Mouse (Mus musculus) spleen, adult 2 months (tissue): Measurements from ENCODE around the gene E2f4. TPM values are rescaled to one million over a fixed set of nuclear protein-coding genes. Genes with fewer than 3 reads are reported as not detected.
"Not testable (repeated sequence)": the region's sequence is repeated elsewhere in the genome, so short reads cannot be mapped to it uniquely, and the experiment has no call there.

Experiments used
- DNase-seq, 2 experiments: peaks; one replicate each; pipeline versions ENCODE4 v3.0.0 to v3.0.0-alpha.2; 2012 to 2021; ENCODE audit warnings: low spot score in 2 of 2, low read depth in 1 of 2
- H3K27ac ChIP-seq: fragments of 200-500 bp; 2 replicates; pipeline ENCODE4 v1.5.1; 2012; ENCODE audit warnings: low read length, inconsistent platforms; ENCODE audit not compliant: insufficient read depth
- H3K27me3 ChIP-seq: fragments of 200-500 bp; 2 replicates; pipeline ENCODE4 v1.6.1; 2012; ENCODE audit warnings: mild to moderate bottlenecking, moderate library complexity, low read length, inconsistent platforms; ENCODE audit not compliant: control insufficient read depth, insufficient read depth
- H3K36me3 ChIP-seq: fragments of 200-500 bp; 2 replicates; pipeline ENCODE4 v1.6.1; 2012; ENCODE audit warnings: mild to moderate bottlenecking, low read length, inconsistent platforms; ENCODE audit not compliant: control insufficient read depth, insufficient read depth
- H3K4me1 ChIP-seq: fragments of 200-500 bp; 2 replicates; pipeline ENCODE4 v1.6.1; 2011; ENCODE audit warnings: inconsistent platforms; ENCODE audit not compliant: control insufficient read depth, insufficient read depth, insufficient read length
- H3K4me3 ChIP-seq: fragments of 200-500 bp; 2 replicates; pipeline ENCODE4 v1.5.1; 2011; ENCODE audit warnings: mild to moderate bottlenecking, inconsistent platforms; ENCODE audit not compliant: insufficient read depth, insufficient read length; ENCODE audit errors: extremely low read depth
- CTCF ChIP-seq: fragments of 200-500 bp; IDR thresholded peaks from 2 replicates; pipeline ENCODE4 v1.5.1; 2011; ENCODE audit warnings: mild to moderate bottlenecking, inconsistent platforms; ENCODE audit not compliant: insufficient read depth, insufficient read length, insufficient replicate concordance; ENCODE audit errors: extremely low read depth
- POLR2A ChIP-seq: fragments of 200-500 bp; IDR thresholded peaks from 2 replicates; pipeline ENCODE4 v1.6.1; 2011; ENCODE audit warnings: low read depth, low read length, inconsistent platforms
- WGBS: fragments of 180-500 bp; shearing (Covaris S2); methylation state at CpG from one replicate; pipeline ENCODE4 v1.1.7; 2018; 5-methylcytosine and 5-hydroxymethylcytosine counted together
- polyA plus RNA-seq: library from polyadenylated mRNA; depleted of rRNA; stranded (reverse); fragments of >200 nt; gene quantifications from 2 replicates; pipeline ENCODE4 v1.2.3, GENCODE M21; 2012

The E2f4 gene
- polyA plus RNA-seq, 1 experiment: 165 TPM

- H3K27me3 ChIP-seq: no peaks in the 10 kb centered on the region
Observed at GRCm38 (mm10) chr8:105288958-105289732, 8.3 kb upstream of the E2f4 start.

GRCm38 (mm10) chr8:105289805-105290460, 7.5 kb upstream of the E2f4 start, which contains the start of gene 4931428F04Rik:
Gene 4931428F04Rik (minus strand): TSS chr8:105289864.
- WGBS: 8% methylated on average over 43 of the region's 43 CpGs
- peak in 1 of 2 experiments; percentile 45 for DNase-seq
- Histone ChIP-seq H3K36me3 (no peaks in the 10 kb centered on the region), H3K27me3 (no peaks in the 10 kb centered on the region), H3K4me1 (peaks cover 11% of the 10 kb centered on the region), H3K27ac (peak within 1 kb of the TSS; percentile 75), H3K4me3 (peak within 1 kb of the TSS; percentile 85)
- no peak for TF ChIP-seq POLR2A
- peak; percentile 22; the same call in 1 of the 2 replicates for TF ChIP-seq CTCF

More at GRCm38 (mm10) chr8:105288958-105289732, 8.3 kb upstream of the E2f4 start:
- Histone ChIP-seq H3K4me3 (peak overlapping the region; percentile 85), H3K36me3 (no peaks in the 10 kb centered on the region), H3K4me1 (peaks cover 11% of the 10 kb centered on the region), H3K27ac (peak overlapping the region; percentile 75)
- DNase-seq: peak; percentile 92 to 95
- under 1% methylated on average over 53 of the region's 53 CpGs for WGBS
- TF ChIP-seq CTCF: no peak
- peak; percentile 9 for TF ChIP-seq POLR2A

- Histone ChIP-seq H3K27me3 (no peaks in the 10 kb centered on the region), H3K4me1 (peaks cover 11% of the 10 kb centered on the region), H3K4me3 (no peak overlapping the region), H3K27ac (no peak overlapping the region), H3K36me3 (no peaks in the 10 kb centered on the region)
- DNase-seq: peak; percentile 72 to 88
- TF ChIP-seq CTCF: peak; percentile 93; the same call in 1 of the 2 replicates
- TF ChIP-seq POLR2A: no peak
- 27% methylated on average over 31 of the region's 31 CpGs for WGBS
Observed at GRCm38 (mm10) chr8:105290554-105291314, 6.7 kb upstream of the E2f4 start.

GRCm38 (mm10) chr8:105291364-105291763, 6.1 kb upstream of the E2f4 start:
- peaks cover 11% of the 10 kb centered on the region for H3K4me1 ChIP-seq
- 85% methylated on average over 8 of the region's 8 CpGs for WGBS
- not testable (repeated sequence) for H3K27ac ChIP-seq, DNase-seq, H3K36me3 ChIP-seq, H3K27me3 ChIP-seq, H3K4me3 ChIP-seq

GRCm38 (mm10) chr8:105291802-105292201, 5.7 kb upstream of the E2f4 start:
- peaks cover 11% of the 10 kb centered on the region for H3K4me1 ChIP-seq
- TF ChIP-seq CTCF: 0 out of 2 replicates have a peak, but pooled peaks have one; percentile 4
- H3K27ac ChIP-seq, H3K4me3 ChIP-seq, H3K27me3 ChIP-seq, DNase-seq, H3K36me3 ChIP-seq: not testable (repeated sequence)
- 68% methylated on average over 3 of the region's 3 CpGs for WGBS

GRCm38 (mm10) chr8:105292471-105292870, 5.0 kb upstream of the E2f4 start:
- Histone ChIP-seq H3K4me1 (peaks cover 11% of the 10 kb centered on the region), H3K27ac (no peak overlapping the region), H3K36me3 (no peaks in the 10 kb centered on the region), H3K4me3 (no peak overlapping the region), H3K27me3 (no peaks in the 10 kb centered on the region)
- DNase-seq: no peak
- WGBS: 94% methylated on average over 7 of the region's 7 CpGs
- TF ChIP-seq POLR2A (no peak), CTCF (no peak)
